Mouse (Mus musculus): ENCODE data around the gene Rbm47.

Rbm47 gene

GRCm38 (mm10) chr5:66156431-66156962 is 16.4 kb downstream of the Rbm47 start:
- DNase-seq = no peak

DNA sequence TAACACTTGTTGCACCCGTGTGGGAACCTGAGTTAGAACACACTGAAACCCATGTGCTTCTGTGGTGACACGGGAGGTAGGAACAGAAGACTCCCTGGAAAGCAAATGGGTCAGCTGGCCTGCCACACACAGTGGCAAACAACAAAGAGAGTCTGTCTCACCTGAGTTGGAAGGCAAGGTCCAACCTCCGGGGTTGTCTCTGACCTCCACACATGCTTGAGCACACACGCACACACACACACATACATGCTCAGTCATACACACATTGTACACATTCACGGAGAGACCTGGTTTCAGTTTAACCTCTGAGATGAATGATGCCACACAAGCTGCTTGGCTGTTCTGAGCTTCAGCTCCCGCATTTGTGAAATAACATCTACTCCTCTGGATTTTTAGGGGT is 18.3 kb downstream of the Rbm47 start:
- no peak for DNase-seq

DNA sequence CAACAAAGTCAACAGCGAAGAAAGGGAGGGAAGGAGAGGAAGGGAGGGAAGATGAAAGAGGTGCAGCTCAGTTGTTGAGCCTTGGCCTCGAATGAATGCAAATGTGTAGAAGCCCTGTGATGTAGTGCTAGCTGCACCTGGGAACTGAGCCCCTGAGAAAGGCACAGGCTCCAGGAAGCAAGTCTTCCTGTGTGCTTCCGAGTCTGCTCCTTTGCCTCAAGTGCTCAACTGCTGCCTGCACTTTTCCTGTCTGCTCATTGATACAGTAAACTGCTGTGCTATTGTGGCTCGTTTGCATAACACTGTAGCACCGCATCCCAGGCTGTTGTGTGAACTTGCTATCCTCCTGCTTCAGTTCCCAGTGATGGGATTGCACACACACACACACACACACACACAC is 19.4 kb downstream of the Rbm47 start:
- DNase-seq = peak; percentile 65

DNA sequence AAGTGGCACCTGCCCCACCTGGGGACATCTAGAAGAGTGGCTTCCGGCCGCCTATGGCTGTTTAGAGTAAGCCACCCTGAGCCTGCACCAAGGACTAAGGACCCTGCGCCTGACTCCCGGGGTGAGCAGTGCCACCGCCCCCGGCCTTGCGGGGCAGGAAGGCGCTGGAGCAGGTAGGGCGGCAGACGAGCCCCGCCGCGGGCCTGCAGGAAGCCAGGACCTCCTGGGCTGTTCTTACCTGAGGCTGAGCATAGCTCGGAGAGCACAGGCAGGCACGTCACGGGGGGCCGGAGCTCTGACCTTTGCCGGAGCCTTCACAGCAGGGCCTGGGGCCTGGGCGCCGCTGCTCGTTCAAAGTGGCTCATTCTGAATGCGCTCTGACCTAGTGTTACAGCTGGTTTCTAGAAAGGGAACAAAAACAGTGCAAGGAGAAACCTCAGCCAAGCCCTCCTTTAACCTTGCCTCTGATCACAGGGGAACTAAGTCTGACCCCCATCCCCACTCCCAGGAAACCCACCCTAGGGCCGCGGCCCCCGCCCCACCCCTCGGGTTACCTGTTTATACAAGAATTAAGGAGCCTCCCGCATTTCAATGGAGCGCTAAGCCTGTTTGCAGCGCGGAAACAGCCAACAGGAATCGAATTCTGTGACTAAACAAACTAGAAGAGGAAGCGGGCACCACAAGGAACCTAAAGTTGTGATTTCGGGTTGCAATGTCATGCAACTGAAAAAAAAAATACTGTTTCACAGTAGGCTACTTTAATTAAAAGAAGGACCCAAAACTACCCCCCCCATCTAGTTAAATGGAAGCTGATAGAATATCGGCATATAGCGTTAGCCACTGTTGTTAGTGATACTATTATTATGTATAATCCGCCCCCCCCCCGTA is 21.4 kb downstream of the Rbm47 start:
- DNase-seq = peak; percentile 63

- peak; percentile 14 for DNase-seq
Measured at GRCm38 (mm10) chr5:66150706-66151300, 22.1 kb downstream of the Rbm47 start.

- DNase-seq = no peak
Measured at GRCm38 (mm10) chr5:66150106-66150705, 22.7 kb downstream of the Rbm47 start.

DNA sequence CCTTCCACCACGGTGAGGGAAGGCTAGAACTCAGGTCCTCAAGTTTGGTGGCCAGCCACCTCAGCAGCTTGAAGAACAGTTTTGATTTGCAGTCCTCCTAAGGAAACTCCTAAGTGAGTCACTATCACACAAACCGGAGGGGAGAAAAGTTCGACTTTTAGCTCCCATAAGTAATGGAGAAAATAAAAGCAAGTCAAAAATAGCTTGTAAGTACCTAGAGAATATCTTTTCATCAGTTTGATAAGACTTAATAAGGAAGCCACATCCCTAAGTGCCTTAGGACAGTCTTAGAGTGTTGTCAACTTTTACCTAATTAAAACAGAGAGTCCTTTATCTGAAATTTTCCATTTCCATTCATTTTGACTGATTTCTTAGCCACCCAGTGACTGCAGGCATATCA is 23.3 kb downstream of the Rbm47 start:
- DNase-seq = no peak

DNA sequence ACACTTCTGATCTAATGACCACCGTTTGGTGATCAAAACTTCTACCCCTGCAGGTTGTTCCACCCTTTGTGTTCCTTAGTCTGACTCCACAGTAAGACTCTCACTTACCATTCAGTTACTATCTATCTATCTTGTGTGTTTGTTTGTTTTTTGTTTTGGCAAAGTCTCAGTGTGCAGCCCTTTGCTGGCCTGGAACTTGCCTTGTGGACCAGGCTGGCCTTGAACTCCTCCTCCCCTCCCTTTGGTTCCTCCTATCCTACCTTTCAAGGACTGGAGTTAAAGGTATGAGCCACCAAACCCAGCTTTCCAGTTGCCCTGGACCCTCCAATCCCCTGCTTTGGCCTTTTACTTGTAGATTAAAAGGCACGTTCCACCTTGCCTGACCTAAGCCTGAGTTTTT is 23.8 kb downstream of the Rbm47 start:
- DNase-seq = no peak

GRCm38 (mm10) chr5:66147313-66147712 is 25.6 kb downstream of the Rbm47 start:
- no peak for DNase-seq

DNA sequence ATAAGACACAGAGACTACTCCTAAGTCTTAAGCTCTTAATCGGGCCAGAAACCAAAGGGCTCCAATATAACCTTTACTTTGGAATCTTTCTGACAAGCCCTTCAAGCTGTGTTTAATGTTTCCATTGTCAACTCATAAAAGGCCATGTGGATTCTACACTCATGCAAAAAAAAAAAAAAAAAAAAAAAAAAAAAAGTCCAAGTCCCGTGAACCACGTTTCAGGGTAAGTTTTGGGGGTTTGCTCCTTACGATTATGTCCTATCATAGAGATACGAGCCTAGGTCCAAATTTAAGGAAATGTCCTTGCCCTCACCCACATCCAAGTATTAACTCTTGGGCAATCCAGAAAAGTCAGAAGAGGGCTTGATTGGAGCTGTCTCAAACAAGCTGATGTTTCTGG is 27.3 kb downstream of the Rbm47 start:
- DNase-seq = no peak

- no peak for DNase-seq
Measured at GRCm38 (mm10) chr5:66143093-66144032, 29.6 kb downstream of the Rbm47 start.

- no peak for DNase-seq
Measured at GRCm38 (mm10) chr5:66141474-66141873, 31.4 kb downstream of the Rbm47 start.

DNA sequence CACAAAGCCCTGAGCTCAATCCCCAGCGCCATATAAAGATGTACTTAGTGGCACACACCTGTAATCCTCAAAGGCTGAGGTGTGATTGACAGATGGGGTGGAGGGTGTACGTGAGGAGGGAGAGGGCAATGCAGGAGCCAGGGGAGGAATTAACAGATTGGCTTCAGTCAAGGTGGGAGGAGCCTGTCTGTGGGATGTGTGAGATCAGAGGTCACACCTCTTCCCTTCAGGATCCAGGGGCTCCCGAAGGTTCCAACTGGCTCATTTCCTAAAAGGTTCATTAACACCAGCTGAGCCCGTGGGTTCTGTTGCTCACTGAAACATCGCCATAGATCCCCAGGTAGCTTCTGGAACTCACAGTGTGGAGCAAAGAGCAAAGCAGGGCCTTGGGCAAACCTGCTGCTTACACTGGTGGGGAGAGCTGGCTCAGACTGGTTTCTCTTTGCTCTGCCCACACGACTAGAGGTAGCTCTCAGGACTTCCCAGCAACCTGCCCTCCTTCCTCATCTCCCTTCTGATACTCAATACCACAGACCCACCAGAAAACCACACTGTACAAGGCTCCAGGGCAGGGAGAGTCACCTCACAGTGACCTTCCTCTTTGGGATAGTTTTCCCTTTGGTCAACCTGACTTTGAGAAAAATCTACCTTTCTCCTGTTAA is 33.2 kb downstream of the Rbm47 start:
- no peak for DNase-seq

DNA sequence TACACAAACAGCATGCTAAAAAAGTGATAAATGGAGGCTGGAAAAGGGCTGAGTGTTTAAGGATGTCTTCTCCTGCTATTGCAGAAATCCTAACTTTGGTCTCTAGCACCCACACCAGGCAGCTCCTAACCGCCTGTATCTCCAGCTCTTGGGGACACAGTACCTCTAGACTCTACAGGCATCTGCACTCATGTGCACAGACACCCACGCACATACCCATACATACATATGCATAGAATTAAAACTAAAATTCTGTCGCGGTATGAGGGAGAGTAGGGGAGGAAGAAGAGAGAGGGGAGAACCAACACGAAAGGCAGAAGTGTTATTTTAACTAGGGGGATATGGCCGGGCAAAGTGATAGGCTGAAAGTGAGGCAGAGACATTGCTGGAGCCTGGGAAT is 33.7 kb downstream of the Rbm47 start:
- DNase-seq = no peak

- DNase-seq = no peak
Measured at GRCm38 (mm10) chr5:66138597-66138996, 34.3 kb downstream of the Rbm47 start.

- DNase-seq = no peak
Measured at GRCm38 (mm10) chr5:66137250-66137649, 35.7 kb downstream of the Rbm47 start.

GRCm38 (mm10) chr5:66135853-66136210 is 37.1 kb downstream of the Rbm47 start:
- DNase-seq = no peak

GRCm38 (mm10) chr5:66135161-66135852 is 37.6 kb downstream of the Rbm47 start:
- DNase-seq = no peak

DNA sequence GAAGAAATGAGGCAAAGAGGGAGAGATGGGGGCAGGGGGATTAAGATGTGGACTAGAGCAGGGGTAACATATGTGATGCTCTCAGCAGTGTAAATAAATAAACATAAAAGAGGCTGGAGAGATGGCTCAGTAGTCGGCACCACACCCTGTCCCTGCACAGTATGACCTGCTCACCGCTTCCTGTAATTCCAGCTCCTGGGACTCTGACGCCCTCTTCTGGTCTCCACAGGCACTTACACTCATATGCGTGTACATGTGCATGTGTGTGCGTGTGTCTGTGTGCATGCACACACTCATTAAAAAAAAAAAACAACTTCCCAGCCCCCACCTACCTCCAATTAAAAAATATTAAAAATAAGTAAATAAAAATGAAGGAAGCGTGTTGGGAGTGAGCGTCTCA is 38.3 kb downstream of the Rbm47 start:
- no peak for DNase-seq

DNA sequence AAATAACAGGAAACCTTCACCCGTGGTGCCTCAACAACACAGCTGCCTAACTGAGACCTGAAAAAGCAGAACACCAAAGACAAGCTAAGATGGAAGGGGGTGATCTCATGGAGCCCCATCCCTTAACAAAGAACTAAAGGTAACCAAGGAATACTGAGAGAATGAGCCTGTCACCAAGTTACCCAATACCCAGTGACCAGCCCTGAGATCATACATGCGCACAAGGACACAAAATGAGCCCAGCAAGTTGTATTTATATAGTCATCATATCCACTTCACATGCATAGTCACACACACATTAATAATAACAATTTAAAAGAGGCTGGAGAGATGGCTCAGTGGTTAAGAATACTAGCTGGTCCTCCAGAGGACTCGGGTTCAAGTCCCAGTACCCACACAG is 44.0 kb downstream of the Rbm47 start:
- no peak for DNase-seq

- DNase-seq = no peak
Measured at GRCm38 (mm10) chr5:66125418-66125817, 47.5 kb downstream of the Rbm47 start.

DNA sequence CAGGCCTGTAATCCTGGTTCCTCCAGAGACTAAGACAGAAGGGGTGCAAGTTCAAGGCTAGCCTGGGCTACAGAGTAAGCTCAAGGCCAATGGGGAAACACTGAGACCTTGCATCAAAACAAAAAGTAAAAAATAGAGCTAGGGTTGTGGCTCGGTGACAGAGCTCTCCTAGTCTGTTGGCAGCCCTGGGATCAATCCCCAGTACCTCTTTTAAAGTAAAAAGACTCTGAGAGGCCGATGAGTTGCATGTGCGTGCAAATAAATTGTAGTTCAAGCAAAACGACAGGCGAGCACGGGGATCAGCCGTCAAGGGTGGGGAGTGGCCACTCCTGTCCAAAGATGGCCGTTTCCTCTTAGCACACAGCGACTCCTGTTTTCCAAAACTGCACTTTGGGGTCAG is 48.0 kb downstream of the Rbm47 start:
- DNase-seq = no peak
